In the genomic region with DNA sequence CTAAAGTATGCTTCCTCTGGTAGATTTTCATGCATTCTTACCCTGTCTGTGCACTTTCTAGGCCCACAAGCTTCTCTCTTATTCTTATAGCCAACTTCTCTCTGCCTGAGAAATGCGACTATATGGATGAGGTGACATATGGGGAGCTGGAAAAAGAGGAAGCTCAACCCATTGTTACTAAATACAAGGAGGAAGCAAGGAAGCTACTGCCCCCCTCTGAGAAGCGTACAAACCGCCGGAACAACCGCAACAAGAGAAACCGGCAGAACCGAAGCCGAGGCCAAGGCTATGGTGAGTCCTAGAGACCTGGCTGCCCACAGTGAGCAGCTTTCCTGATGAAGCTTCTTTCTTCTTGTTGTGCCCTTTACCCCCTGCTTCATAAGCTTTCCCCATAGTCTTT, we compare ENCODE assay signal across 21 mouse cellular contexts. TPM values are rescaled to one million over a fixed set of nuclear protein-coding genes. Genes with fewer than 3 reads are reported as not detected.
DNase-seq lines count a peak whose midpoint lies in the region; ATAC-seq and TF ChIP-seq lines count a peak whose summit lies in the region.
"Had no signal": no experiment of that assay in that cellular context is flagged by ENCODE, and none has a peak within 500 bp of the region (broad histone marks: within the 10 kb centered on the region; RNA-seq: fewer than 3 reads in every experiment).

Gene AC129217.1 (plus strand): TSS at position 114 of the 400 bp plus-strand sequence.

- H3K4me1 ChIP-seq in ES-Bruce4 (ENCODE audit: control insufficient read depth, insufficient read depth, low read length), result no peaks in the 10 kb centered on the region
- H3K4me1 ChIP-seq in brown adipose tissue, adult 24 weeks (ENCODE audit: control insufficient read depth, insufficient read depth, insufficient read length, low read length), result no peaks in the 10 kb centered on the region
- H3K4me1 ChIP-seq in megakaryocyte, embryonic 14.5 days, result peaks cover 20% of the 10 kb centered on the region
- H3K4me1 ChIP-seq: forebrain, embryonic 12.5 days; neural tube, embryonic 12.5 days had no signal

- no peak for TF ChIP-seq EP300 in ES-Bruce4 (IDR thresholded peaks at IDR 0.05; ENCODE audit: insufficient read depth, low read depth, low read length)

- H3K27me3 ChIP-seq in ES-Bruce4 (ENCODE audit: control insufficient read depth, insufficient read depth, low read length, poor library complexity, severe bottlenecking), result no peaks in the 10 kb centered on the region
- no peaks in the 10 kb centered on the region for H3K27me3 ChIP-seq in megakaryocyte, embryonic 14.5 days (replicated peaks)
- H3K27me3 ChIP-seq: embryonic facial prominence, embryonic 15.5 days; forebrain, embryonic 12.5 days; neural tube, embryonic 12.5 days had no signal

- H3K9ac ChIP-seq in ES-Bruce4 (ENCODE audit: low read depth, poor library complexity, severe bottlenecking), result no peak within 1 kb of the TSS
- H3K9ac ChIP-seq: embryonic facial prominence, embryonic 15.5 days; forebrain, embryonic 12.5 days; neural tube, embryonic 12.5 days had no signal

- intact Hi-C loops in left cerebral cortex, adult 2 months (cut with DNase I), result no loop called here

- ATAC-seq in cerebellum, adult (ENCODE audit: insufficient number of reproducible peaks, low FRiP score, low TSS enrichment), result no peak
- ATAC-seq: hindbrain, postnatal 0 days; midbrain, embryonic 16.5 days had no signal

- DNase-seq in left cerebral cortex, adult 2 months (ENCODE audit: extremely low spot score in 1 of 2, low spot score in 2 of 2), result no peak
- DNase-seq in left cerebral cortex, adult 9 months (ENCODE audit: low spot score in 2 of 2), result no peak
- no peak for DNase-seq in adrenal gland, postnatal 25 days
- DNase-seq: cerebellum, adult 11-12 months; kidney, adult 18-20 months; kidney, postnatal 36 days; layer of hippocampus, postnatal 36 days; thymus, postnatal 4 days had no signal

- H3K9me3 ChIP-seq in ES-Bruce4 (replicated peaks; ENCODE audit: control insufficient read depth, insufficient read depth, low read length, poor library complexity, severe bottlenecking), result no peaks in the 10 kb centered on the region
- no peaks in the 10 kb centered on the region for H3K9me3 ChIP-seq in megakaryocyte, embryonic 14.5 days
- H3K9me3 ChIP-seq: embryonic facial prominence, embryonic 15.5 days; forebrain, embryonic 12.5 days; neural tube, embryonic 12.5 days had no signal

- H3K4me3 ChIP-seq in left cerebral cortex, adult 2 months, result no peak within 1 kb of the TSS
- H3K4me3 ChIP-seq in ES-Bruce4 (ENCODE audit: low read depth, low read length), result no peak within 1 kb of the TSS
- H3K4me3 ChIP-seq in brown adipose tissue, adult 24 weeks (ENCODE audit: insufficient read depth, low read depth, low read length), result no peak within 1 kb of the TSS
- no peak within 1 kb of the TSS for H3K4me3 ChIP-seq in megakaryocyte, embryonic 14.5 days (replicated peaks)
- H3K4me3 ChIP-seq: embryonic facial prominence, embryonic 15.5 days; forebrain, embryonic 12.5 days; neural tube, embryonic 12.5 days had no signal

- TF ChIP-seq CTCF in left cerebral cortex, adult 2 months (IDR thresholded peaks at IDR 0.05), result no peak
- TF ChIP-seq CTCF in ES-Bruce4 (IDR thresholded peaks at IDR 0.05; ENCODE audit: low read depth, low read length), result no peak

- 0 out of 2 replicates have a peak within 1 kb of the TSS, but pooled peaks have one; percentile 1 for H3K27ac ChIP-seq in left cerebral cortex, adult 2 months
- H3K27ac ChIP-seq in ES-Bruce4 (ENCODE audit: insufficient read depth, low read length), result no peak within 1 kb of the TSS
- H3K27ac ChIP-seq in brown adipose tissue, adult 24 weeks (replicated peaks; ENCODE audit: low read depth, low read length), result no peak within 1 kb of the TSS
- H3K27ac ChIP-seq: embryonic facial prominence, embryonic 15.5 days; forebrain, embryonic 12.5 days; neural tube, embryonic 12.5 days had no signal

- no peak for TF ChIP-seq POLR2A in ES-Bruce4 (IDR thresholded peaks at IDR 0.05; ENCODE audit: insufficient read depth, low read length)

- H3K36me3 ChIP-seq in ES-Bruce4 (ENCODE audit: control insufficient read depth, insufficient read depth, low read length, poor library complexity, severe bottlenecking), result peaks cover 94% of the 10 kb centered on the region
- H3K36me3 ChIP-seq in megakaryocyte, embryonic 14.5 days (replicated peaks; ENCODE audit: low read length), result peaks cover 99% of the 10 kb centered on the region

RNA-seq across cellular contexts. Expression of gene AC129217.1, which starts in this region (rescaled TPM):
- not detected for total RNA-seq in left cerebral cortex, adult 2 months (2021)
- polyA plus RNA-seq in ES-Bruce4 (2011; ENCODE audit: insufficient read depth, insufficient read length, low read depth, missing spikeins), result 74.8 and 87.2 TPM in 2 replicates
- polyA plus RNA-seq in brown adipose tissue, adult 24 weeks (2012; ENCODE audit: insufficient read depth, insufficient read length, missing spikeins), result 17.2 and 39.8 TPM in 2 replicates
- 44.9 and 148 TPM in 2 replicates for polyA plus RNA-seq in megakaryocyte, embryonic 14.5 days (2012; ENCODE audit: insufficient read depth, low replicate concordance)
- total RNA-seq in adrenal gland, postnatal 25 days (2021), result 23.5 TPM in 1 of 2 replicates, not detected in the other
- total RNA-seq: adrenal gland, postnatal 4 days; heart, adult 18-20 months; hindbrain, postnatal 0 days; layer of hippocampus, postnatal 36 days had no signal
- polyA plus RNA-seq: embryonic facial prominence, embryonic 15.5 days; forebrain, embryonic 12.5 days; heart, embryonic 16.5 days; hindbrain, postnatal 0 days; limb, embryonic 11.5 days; midbrain, embryonic 16.5 days; neural tube, embryonic 12.5 days had no signal
